Mouse (Mus musculus) thymus, postnatal 4 days (tissue): ENCODE results near the gene Ccnb2.
"Not testable (repeated sequence)": the region's sequence is repeated elsewhere in the genome, so short reads cannot be mapped to it uniquely, and the experiment has no call there.

ENCODE experiments used
- DNase-seq: peaks from one replicate; pipeline ENCODE4 v3.0.0; 2021

The Ccnb2 gene

GRCm38 (mm10) chr9:70421257-70422056, at the start of gene Ccnb2:
TSS of gene Ccnb2 (minus strand) at chr9:70421547.
- DNase-seq = peak; percentile 91

DNA sequence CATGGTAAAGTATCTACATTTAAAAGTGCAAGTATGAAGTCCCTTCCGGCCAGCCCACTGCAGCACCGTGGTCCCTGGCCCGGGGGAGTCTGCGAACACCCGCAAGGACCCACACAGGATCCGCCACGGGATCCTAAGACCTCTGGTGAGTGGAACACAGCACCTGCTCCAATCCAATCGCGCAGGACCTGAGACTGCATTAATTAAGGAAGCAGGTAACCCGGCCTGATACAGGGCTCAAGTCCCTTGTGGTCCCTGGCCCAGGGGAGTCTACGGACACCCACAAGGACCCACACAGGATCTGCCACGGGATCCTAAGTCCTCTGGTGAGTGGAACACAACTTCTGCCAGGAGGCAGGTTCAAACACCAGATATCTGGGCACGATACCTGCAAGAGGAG, 41.7 kb upstream of the Ccnb2 start:
- not testable (repeated sequence) for DNase-seq

DNA sequence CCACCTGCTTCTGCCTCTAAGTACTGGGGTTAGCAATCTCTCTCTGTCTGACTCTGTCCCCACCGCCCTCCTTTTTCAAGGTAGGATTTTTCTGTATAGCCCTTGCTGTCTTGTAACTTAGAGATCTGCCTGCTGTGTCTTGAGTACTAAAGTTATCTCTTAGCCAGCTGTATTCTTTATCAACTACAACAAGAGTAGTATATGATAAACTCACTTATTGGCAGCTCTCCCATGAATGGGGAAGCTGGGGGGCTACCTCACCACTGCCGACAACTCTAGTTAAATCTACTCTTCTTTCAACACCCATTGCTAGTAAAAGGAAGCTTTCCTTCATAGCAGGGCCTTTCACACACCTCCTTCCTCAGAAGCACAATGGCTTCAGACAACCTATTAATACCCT, 31.0 kb upstream of the Ccnb2 start:
- DNase-seq = no peak

DNA sequence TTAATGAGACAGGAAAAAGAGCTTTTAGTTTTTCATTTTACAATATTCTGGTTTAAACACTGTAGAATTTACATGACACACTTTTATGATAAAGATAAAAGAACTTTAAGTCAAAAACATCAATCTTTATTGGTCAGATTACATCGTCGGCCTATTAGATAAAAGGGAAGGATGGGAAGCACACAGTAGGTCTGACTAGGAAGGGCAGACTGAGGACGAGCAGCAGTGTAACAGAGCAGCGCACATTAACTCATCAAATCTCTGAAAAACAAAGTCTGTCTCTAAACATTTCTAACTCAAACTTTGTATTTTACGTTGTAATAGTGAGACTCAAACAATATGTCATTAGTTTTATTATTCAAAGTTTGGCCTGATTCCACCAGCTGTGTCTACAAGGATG, 27.7 kb upstream of the Ccnb2 start:
- no peak for DNase-seq

- DNase-seq = no peak
Observed at GRCm38 (mm10) chr9:70439959-70440358, 18.6 kb upstream of the Ccnb2 start.

- no peak for DNase-seq
Observed at GRCm38 (mm10) chr9:70422661-70423060, 1.3 kb upstream of the Ccnb2 start.

DNA sequence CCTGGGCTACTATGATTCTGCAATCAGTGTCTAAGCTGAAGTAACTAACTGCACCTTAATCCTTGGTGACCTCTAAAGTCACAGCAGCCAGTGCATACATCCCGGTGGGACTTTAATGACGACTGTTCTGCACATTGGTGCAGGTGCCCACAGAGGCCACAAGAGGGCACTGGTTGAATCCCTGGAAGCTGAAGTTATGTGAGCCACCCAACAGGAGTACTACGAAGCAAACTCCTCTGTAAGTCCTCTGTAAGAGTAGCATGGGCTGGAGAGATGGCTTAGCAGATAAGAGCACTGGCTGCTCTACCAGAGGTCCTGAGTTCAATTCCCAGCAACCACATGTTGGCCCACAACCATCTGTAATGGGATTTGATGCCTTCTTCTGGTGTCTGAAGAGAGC, 4.9 kb downstream of the Ccnb2 start:
- DNase-seq = peak; percentile 53

- no peak for DNase-seq
Observed at GRCm38 (mm10) chr9:70413038-70413437, 8.3 kb downstream of the Ccnb2 start.

GRCm38 (mm10) chr9:70410668-70411067, 10.7 kb downstream of the Ccnb2 start:
- DNase-seq = no peak

GRCm38 (mm10) chr9:70409743-70410142, 11.6 kb downstream of the Ccnb2 start:
- DNase-seq = no peak

GRCm38 (mm10) chr9:70408791-70409190, 12.6 kb downstream of the Ccnb2 start:
- DNase-seq = peak; percentile 48

GRCm38 (mm10) chr9:70406596-70406995, 14.8 kb downstream of the Ccnb2 start:
- DNase-seq = no peak

DNA sequence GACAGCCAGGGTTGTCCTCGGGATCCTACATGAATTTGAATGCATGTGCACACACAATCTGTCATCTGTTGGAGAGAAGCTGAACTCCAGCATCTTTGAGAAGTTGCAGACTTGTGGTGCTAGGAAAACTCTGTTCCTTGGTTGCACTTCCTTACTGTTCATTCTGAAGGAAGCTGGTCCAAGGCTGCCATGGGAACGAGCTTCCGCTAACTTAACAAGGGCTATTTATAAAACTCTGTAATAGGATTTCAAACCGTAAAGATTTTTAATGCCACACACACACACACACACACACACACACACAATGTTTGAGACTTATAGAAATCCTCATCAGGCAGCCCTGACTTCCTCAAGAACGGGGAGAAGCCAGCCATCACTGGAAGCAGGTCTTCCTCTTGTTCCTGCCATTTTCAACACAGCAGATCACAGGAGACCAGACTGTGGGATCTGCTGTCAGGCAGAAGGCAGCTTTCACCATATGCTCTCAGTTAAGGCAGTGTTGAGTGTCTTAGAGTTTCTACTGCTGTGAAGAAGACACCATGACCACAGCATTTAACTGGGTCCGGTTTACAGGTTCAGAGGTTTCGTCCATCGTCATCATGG, 19.3 kb downstream of the Ccnb2 start:
- DNase-seq = no peak

- no peak for DNase-seq
Observed at GRCm38 (mm10) chr9:70396083-70396482, 25.3 kb downstream of the Ccnb2 start.

- DNase-seq = peak; percentile 71
Observed at GRCm38 (mm10) chr9:70395617-70396016, 25.7 kb downstream of the Ccnb2 start.

DNA sequence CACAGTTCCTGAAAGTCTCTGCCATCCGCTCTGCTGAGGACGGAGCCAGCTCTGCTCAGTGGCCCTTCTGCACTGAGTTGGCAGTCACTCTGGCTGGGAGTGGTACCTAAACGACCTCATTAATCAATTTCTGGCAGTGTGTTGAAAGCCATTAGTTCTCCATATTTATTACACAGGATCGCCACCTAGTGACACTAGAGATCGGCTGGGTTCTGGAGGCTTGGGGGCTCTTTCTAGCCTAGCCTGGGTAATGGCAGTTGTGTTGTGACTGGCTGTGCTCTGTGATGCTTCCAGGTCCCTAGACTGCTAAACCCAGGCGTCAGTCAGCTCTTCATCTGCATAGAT, 28.8 kb downstream of the Ccnb2 start:
- DNase-seq = peak; percentile 36

GRCm38 (mm10) chr9:70391660-70392562, 29.4 kb downstream of the Ccnb2 start:
- DNase-seq = no peak

- DNase-seq = no peak
Observed at GRCm38 (mm10) chr9:70391042-70391441, 30.3 kb downstream of the Ccnb2 start.

DNA sequence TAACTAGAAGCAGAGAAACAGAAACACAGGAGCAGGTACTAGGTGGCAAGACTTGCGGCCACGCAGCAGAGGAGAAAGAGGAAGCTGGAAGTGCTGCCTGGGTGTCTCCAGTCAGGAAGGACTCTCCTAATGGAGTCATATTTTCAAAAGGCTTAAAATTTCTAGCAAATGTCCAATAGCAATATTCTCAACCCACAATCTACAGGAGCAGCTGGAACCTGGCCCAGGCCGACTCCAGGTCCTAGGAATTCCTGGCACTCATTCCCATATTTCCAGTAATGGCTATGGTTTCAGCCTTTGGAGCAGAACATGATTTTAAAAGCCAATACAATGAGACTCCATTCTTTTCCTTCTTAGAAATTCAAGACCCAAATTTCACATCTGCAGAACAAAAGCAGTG, 31.8 kb downstream of the Ccnb2 start:
- no peak for DNase-seq

DNA sequence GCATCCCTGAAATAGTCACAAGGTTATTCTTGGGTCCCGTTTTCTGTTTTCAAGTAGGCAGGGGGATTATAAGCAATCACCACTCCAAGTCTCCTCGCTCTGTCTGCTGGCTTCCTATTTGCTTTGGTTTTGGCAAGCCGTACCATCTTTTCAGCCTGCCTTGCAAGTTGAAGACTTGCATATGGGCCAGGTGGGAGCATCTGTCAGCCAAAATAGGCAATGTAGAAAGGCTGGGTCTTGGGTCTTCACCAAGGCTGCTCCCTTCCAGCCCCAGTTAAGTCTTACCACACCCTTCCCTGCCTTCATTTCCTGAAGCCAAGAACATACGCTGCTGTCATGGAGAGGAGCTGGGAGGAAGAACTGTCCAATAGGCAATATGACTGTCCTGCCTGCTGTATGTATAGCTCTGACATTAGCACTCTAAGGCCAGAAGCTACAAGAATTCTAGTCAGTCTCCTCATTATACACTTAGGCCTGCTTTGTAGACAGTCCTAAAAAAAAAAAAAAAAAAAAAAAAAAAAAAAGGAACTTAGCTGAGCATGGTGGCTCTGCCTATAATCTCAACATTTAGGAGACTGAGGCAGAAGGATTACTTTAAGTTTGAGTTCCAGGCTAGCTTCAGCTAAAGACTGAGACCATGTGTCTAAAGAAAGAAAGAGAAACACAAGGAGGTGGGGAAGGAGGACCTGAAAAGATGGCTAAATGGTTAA, 33.8 kb downstream of the Ccnb2 start:
- DNase-seq = no peak

GRCm38 (mm10) chr9:70384958-70385728, 36.2 kb downstream of the Ccnb2 start:
- DNase-seq = no peak

- no peak for DNase-seq
Observed at GRCm38 (mm10) chr9:70384494-70384893, 36.9 kb downstream of the Ccnb2 start.
